Mouse (Mus musculus) erythroblast, embryonic 14.5 days (primary cell): ENCODE measurements around the gene Selenbp2. TPM values are rescaled to one million over a fixed set of nuclear protein-coding genes. Genes with fewer than 3 reads are reported as not detected.
"Not testable (repeated sequence)": the region's sequence is repeated elsewhere in the genome, so short reads cannot be mapped to it uniquely, and the experiment has no call there.

Experiments used
- H3K27me3 ChIP-seq: 2 replicates; pipeline ENCODE4 v1.6.1; 2012; ENCODE audit warnings: inconsistent platforms; ENCODE audit not compliant: control insufficient read depth
- H3K36me3 ChIP-seq: 2 replicates; pipeline ENCODE4 v1.6.1; 2012; ENCODE audit warnings: mild to moderate bottlenecking, inconsistent platforms; ENCODE audit not compliant: control insufficient read depth
- H3K4me1 ChIP-seq: 2 replicates; pipeline ENCODE4 v1.6.1; 2012; ENCODE audit warnings: inconsistent platforms; ENCODE audit not compliant: control insufficient read depth
- H3K4me3 ChIP-seq: replicated peaks from 2 replicates; pipeline ENCODE3; 2012; ENCODE audit warnings: moderate library complexity, mild to moderate bottlenecking, inconsistent platforms
- H3K9me3 ChIP-seq: 2 replicates; pipeline ENCODE4 v1.6.1; 2012; ENCODE audit warnings: low read length, inconsistent platforms, mixed read lengths; ENCODE audit not compliant: control insufficient read depth
- GATA1 ChIP-seq: IDR thresholded peaks from 2 replicates; pipeline ENCODE4 v1.6.1; 2012; ENCODE audit warnings: low read length, inconsistent platforms, mixed read lengths
- TAL1 ChIP-seq: IDR thresholded peaks from 3 replicates; pipeline ENCODE4 v1.6.1; 2012; ENCODE audit warnings: low read length, inconsistent platforms, mixed read lengths
- polyA plus RNA-seq: library from polyadenylated mRNA; stranded (reverse); fragments of >175 nt; gene quantifications from 2 replicates; pipeline ENCODE4 v1.2.3, GENCODE M21; 2012

The Selenbp2 gene
- polyA plus RNA-seq = 0.05 TPM in 1 of 2 replicates, not detected in the other

DNA sequence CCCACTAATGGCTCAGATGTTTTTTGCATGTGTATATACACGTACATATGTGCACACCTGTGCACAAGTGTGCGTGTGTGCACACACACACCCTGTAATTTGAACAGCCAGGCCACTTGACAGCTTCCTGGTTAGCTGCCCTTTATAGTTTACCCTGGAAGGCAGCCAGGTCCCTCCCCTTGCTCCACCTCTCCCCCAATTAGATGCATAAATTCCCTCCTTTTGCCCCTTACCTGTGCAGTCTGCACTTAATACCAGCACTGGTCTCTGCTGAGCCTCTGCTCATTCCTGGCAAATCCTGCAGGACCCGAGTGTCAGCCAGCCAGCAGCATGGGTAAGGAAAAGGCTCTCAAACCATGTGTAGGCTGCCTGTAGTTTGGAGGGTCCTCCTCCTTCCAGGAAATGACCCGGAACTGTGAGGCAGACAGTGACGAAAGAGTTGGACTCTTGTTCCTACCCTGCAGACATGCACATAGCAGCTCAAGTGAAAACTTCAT lies at the start of gene Selenbp2:
Gene Selenbp2, plus strand, starts transcription at position 228 of the 497 bp plus-strand sequence.
- Histone ChIP-seq H3K4me3 (no peak within 1 kb of the TSS), H3K27me3 (no peaks in the 10 kb centered on the region), H3K4me1 (peaks cover 30% of the 10 kb centered on the region), H3K36me3 (no peaks in the 10 kb centered on the region), H3K9me3 (no peaks in the 10 kb centered on the region)
- TF ChIP-seq GATA1 (no peak), TAL1 (no peak)

- Histone ChIP-seq H3K36me3 (no peaks in the 10 kb centered on the region), H3K4me1 (peaks cover 28% of the 10 kb centered on the region), H3K4me3 (no peak overlapping the region), H3K9me3 (no peaks in the 10 kb centered on the region), H3K27me3 (no peaks in the 10 kb centered on the region)
- no peak for TF ChIP-seq GATA1
- TF ChIP-seq TAL1 = no peak
Observed at GRCm38 (mm10) chr3:94648755-94649590, 44.4 kb upstream of the Selenbp2 start.

- H3K4me3 ChIP-seq = no peak overlapping the region
- TF ChIP-seq GATA1 (no peak), TAL1 (no peak)
- H3K4me1 ChIP-seq = peaks cover 28% of the 10 kb centered on the region
- no peaks in the 10 kb centered on the region for H3K9me3 ChIP-seq
- no peaks in the 10 kb centered on the region for H3K36me3 ChIP-seq
- no peaks in the 10 kb centered on the region for H3K27me3 ChIP-seq
Observed at GRCm38 (mm10) chr3:94650409-94650808, 42.9 kb upstream of the Selenbp2 start.

DNA sequence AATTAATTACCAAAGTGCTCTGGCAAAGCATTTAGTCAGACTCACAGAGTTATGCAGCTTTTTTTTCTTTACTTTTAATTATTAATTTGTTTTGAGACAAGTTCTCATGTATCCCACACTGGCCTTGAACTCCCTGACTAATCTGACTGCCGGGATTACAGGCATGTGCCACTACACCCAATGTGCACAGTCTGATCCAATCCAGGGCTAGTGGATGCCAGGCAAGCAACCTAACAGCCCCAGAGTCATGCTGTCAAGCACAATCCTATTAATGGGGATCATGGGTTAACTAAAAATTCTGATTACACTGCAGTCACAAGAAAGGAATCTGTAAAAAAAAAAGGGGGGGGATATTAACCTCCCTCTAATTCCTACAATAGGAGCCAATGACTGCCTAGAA lies 39.4 kb upstream of the Selenbp2 start:
- peaks cover 27% of the 10 kb centered on the region for H3K4me1 ChIP-seq
- H3K36me3 ChIP-seq, H3K27me3 ChIP-seq, H3K4me3 ChIP-seq, H3K9me3 ChIP-seq: not testable (repeated sequence)

- H3K36me3 ChIP-seq, H3K27me3 ChIP-seq, H3K9me3 ChIP-seq: not testable (repeated sequence)
- H3K4me1 ChIP-seq = peaks cover 22% of the 10 kb centered on the region
- H3K4me3 ChIP-seq = peak overlapping the region; percentile 66
Observed at GRCm38 (mm10) chr3:94657852-94658739, 35.3 kb upstream of the Selenbp2 start.

DNA sequence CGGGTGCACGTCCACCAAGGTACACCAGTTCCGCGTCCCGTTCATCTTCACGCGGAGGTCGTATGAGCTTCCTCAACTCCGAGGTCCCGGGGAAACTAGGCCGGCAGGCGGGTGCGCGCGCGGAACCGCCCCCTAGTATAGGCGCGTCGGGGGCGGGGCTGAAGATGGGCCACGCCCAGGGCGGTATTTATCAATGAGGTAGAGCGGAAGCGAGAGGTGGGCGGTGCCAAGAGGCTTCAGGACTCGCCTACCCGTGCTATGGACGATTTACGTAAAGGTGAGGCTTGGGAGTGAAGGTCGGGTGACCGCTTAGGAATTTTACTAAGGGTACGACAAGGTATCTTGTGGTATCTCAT lies 34.6 kb upstream of the Selenbp2 start, which contains the start of gene Tuft1:
Gene Tuft1, minus strand, starts transcription at position 133 of the 356 bp plus-strand sequence.
- not testable (repeated sequence) for H3K9me3 ChIP-seq, H3K36me3 ChIP-seq, H3K27me3 ChIP-seq
- H3K4me1 ChIP-seq = peaks cover 26% of the 10 kb centered on the region
- H3K4me3 ChIP-seq = peak within 1 kb of the TSS; percentile 66

- H3K4me1 ChIP-seq = peaks cover 28% of the 10 kb centered on the region
- peak overlapping the region; percentile 58 for H3K4me3 ChIP-seq
- not testable (repeated sequence) for H3K36me3 ChIP-seq, H3K27me3 ChIP-seq, H3K9me3 ChIP-seq
Observed at GRCm38 (mm10) chr3:94659142-94659748, 34.1 kb upstream of the Selenbp2 start.

GRCm38 (mm10) chr3:94660841-94661240 lies 32.5 kb upstream of the Selenbp2 start:
- not testable (repeated sequence) for H3K4me3 ChIP-seq, H3K27me3 ChIP-seq, H3K9me3 ChIP-seq, H3K36me3 ChIP-seq
- H3K4me1 ChIP-seq = peaks cover 39% of the 10 kb centered on the region

DNA sequence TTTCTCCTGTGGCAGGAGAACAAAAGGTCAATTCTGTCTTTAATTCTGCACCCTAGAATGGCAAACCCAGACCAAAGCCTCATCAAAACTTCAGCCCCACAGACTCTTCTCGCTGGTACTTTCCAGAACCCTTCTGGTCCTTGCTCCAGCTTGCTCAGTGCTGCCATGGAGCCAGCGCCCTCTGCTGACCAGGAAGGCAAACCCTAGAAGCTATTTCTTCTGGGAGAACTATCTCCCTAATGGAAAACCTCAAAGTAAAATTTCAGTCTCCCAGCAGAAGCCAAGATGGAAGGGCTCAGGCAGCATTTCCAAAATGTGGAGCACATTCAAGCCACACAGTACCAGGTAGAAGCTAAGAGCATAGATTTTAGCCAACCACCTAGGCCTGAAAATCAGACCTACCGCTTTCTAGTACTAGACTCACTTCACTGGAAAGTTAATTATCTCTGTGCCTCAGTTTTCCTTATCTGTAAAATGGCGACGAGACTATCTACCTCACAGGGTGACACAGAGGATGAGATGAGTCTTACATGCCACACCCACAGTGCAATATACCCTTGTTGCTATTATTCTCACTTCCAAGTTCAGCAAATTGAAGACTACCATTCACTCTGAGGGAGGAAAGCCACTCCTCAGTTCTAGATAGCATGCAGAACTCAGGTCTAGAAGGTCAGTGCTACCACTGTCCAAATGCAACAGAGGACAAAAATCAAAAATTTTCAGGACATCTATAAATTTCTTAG lies 28.1 kb upstream of the Selenbp2 start:
- H3K27me3 ChIP-seq, H3K36me3 ChIP-seq, H3K9me3 ChIP-seq: not testable (repeated sequence)
- Histone ChIP-seq H3K4me1 (peaks cover 34% of the 10 kb centered on the region), H3K4me3 (peak overlapping the region; percentile 46)
